Mouse (Mus musculus) liver, adult 2 months (tissue): ENCODE measurements around the gene Bmx.

ENCODE experiments used
- CTCF ChIP-seq: fragments of 200-500 bp; IDR thresholded peaks from 2 replicates; pipeline ENCODE4 v1.5.1; 2011; ENCODE audit warnings: low read depth, low read length, control low read depth
- POLR2A ChIP-seq: fragments of 200-500 bp; IDR thresholded peaks from 2 replicates; pipeline ENCODE4 v1.6.1; 2011; ENCODE audit warnings: low read length, control low read depth; ENCODE audit not compliant: insufficient read depth; ENCODE audit errors: extremely low read depth

DNA sequence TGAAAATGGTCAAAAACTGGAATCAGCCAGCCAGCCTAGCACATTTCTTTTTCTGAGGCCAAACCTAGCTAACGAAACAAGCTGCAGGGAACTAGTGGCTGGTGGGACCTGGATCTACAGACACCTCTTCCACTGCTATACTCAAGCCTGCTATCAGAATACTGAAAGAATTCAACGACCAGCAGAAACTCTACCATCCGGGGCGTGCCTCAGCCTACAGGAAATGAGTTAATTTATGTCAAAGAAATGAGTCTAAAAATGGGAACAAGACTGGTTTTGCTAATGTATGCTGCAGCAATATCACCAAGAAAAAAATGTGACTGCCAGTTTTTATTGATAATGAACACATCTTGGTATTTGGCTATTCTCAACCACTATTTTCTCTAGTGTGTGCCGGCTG lies 669 bp upstream of the Bmx start:
- TF ChIP-seq POLR2A (no peak), CTCF (no peak)
